Mouse (Mus musculus): ENCODE data around the gene Vax2. TPM values are rescaled to one million over a fixed set of nuclear protein-coding genes. Genes with fewer than 3 reads are reported as not detected.

Gene Vax2
- total RNA-seq, 1 experiment from 2014 or later = not detected

GRCm38 (mm10) chr6:83710361-83711066 lies 550 bp upstream of the Vax2 start:
- no peak for ATAC-seq (replicated peaks; ENCODE audit: low read depth, poor library complexity, severe bottlenecking)

GRCm38 (mm10) chr6:83711725-83712475 lies 836 bp downstream of the Vax2 start:
- ATAC-seq (replicated peaks; ENCODE audit: low read depth, poor library complexity, severe bottlenecking) = no peak

DNA sequence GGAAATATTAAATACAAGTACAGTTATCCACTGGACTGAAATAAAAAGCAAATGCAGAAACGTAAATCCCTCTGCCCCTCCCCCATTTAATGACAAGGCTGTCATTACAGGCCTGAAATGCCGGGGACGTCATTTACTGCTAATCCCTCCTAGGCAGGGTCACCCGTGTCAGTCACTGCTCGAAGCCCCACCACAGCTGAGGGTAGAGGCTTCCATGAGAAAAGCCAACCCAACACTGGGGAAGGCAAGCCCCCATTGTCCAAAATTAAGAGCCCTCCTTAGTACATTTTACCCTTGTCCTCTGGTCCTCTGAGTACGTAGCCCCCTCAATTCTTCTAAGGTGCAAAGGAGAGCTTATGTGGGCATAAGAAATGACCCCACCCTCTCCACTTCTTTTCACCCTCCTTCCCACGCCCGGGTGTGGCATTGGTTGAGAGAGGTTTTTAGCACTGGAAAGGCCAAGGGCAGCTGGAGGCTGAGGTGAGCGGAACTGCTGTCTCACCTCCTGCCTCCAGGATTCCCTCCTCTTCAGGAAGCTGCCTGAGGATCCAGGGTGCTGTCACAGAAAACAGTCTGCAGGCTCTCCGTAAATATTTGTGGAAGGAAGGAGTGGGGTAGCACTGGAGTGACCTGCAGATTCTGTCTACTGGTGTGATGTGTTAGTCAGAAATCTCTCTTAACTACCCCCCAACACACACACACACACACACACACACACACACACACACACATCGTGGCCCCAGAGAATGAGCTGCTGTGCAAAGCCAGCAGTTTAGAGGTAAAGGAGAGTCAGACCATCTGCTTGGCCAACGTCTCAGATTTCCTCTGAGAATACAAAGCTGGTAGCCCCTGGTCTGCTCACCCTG lies 2.4 kb downstream of the Vax2 start:
- no peak for ATAC-seq (replicated peaks; ENCODE audit: low read depth, poor library complexity, severe bottlenecking)

GRCm38 (mm10) chr6:83714221-83715123 lies 3.4 kb downstream of the Vax2 start:
- 0 out of 2 replicates have a peak, but pooled peaks have one; percentile 27 for ATAC-seq (replicated peaks; ENCODE audit: low read depth, poor library complexity, severe bottlenecking)

DNA sequence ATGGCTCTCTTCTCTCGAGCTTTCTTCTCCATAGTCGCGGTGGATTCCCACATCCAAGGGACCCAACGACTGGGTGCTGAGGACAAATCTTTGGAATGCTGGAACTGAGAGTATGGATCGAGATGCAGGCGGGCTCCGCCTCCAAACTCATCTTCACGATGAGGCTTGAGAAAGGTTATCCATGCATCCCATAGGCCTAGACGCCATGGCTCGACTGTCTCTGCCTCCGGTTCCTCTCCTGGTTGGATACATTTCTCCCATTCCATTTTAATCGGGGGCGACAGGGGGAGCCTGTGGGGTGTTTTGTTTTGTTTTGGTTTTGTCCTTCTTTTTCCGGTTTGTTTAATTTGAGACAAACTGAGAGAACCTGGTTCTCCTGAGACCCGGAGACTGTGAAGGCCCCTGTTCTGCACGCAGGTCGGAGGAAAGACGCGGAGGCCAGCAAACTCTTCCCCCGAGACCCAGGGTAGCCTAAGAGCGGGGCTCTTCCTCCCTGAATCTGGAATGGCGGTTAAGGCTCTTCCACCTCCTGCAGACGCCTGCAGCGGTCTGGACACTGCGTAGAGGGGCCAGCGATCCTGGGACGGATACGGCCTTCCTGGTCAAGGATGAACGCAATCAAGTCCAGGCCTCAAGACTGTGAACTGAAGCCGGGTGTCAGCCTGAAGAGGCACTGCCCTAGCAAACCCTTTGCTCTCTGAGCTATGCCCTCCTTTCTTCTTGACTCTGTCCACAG lies 4.6 kb downstream of the Vax2 start:
- ATAC-seq (replicated peaks; ENCODE audit: low read depth, poor library complexity, severe bottlenecking) = no peak

DNA sequence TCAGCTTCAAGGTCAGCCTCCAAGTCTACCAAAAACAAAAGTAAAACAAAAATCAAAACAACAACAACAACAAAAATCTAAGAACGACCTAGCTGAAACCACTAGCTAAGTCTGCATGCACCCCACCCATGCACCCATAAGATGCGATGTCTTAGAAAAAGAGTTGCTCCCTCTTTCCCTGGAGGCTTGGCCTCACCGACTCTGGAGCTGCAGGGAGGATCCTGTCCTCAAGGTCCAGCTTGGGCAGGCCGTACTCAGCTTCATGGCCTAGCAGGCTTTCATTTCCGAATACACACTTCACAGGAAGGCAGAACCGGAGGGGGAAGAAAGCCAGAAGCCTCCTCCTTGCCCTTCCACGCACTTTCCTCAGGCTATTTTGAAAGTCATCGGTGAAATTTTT lies 6.0 kb downstream of the Vax2 start:
- no peak for ATAC-seq (replicated peaks; ENCODE audit: low read depth, poor library complexity, severe bottlenecking)

- no peak for ATAC-seq (replicated peaks; ENCODE audit: low read depth, poor library complexity, severe bottlenecking)
These were observed 11.5 kb downstream of the Vax2 start for GRCm38 (mm10) chr6:83722526-83722925.

DNA sequence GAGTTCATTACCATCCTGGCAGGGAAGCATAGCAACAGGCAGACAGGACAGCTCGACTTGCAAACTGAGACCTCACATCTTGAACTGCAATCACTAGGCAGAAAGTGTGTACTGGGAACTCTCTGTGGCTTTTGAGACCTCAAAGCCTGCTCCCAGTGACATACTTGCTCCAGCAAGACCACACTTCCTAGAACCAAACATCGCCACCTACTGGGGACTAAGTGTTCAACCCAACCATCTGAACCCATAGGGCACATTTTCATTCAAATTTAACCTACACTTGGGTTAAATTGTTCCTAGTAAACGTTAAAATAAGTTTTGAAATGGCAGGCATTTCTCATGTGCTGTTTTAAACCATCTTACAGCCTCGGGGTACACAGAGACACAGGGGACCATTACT lies 16.1 kb downstream of the Vax2 start:
- ATAC-seq (replicated peaks; ENCODE audit: low read depth, poor library complexity, severe bottlenecking) = no peak

DNA sequence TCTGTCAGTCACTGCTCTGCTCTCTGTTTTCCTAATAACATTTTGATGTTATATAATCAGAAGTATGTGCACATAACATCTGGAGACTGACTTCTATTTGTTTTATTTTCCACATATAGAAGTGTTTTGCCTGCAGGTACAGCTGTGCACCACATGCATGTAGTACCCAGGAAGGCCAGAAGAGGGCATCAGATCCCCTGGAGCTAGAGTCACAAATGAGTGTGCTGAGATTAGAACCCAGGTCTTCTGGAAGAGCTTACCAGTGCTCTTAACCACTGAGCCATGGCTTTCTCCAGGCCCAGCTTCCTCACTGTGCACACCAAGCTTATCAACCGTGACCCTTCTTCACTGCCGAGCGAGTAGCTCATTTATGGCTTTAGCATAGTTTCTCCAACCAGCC lies 17.4 kb downstream of the Vax2 start:
- ATAC-seq (replicated peaks; ENCODE audit: low read depth, poor library complexity, severe bottlenecking) = no peak

GRCm38 (mm10) chr6:83729350-83729970 lies 18.4 kb downstream of the Vax2 start:
- peak; percentile 55; the same call in 1 of the 2 replicates for ATAC-seq (replicated peaks; ENCODE audit: low read depth, poor library complexity, severe bottlenecking)

- peak; percentile 85 for ATAC-seq (replicated peaks; ENCODE audit: low read depth, poor library complexity, severe bottlenecking)
These were observed 20.1 kb downstream of the Vax2 start for GRCm38 (mm10) chr6:83731128-83731527.

DNA sequence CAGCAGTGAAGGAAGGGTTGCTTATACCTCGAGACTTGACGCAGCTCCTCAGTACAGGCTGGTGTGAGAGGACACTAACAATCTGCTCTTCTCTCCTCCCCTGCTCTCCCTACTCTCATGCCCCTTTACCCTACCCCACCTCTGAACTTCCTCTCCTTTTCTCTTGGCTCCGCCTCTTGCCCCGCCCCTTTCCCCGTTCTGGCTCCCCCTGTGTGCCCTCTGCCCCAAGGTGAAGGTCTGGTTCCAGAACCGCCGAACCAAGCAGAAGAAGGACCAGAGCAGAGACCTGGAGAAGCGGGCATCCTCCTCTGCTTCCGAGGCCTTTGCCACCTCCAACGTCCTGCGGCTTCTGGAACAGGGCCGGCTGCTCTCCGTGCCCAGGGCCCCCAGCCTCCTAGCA lies 26.2 kb downstream of the Vax2 start:
- 0 out of 2 replicates have a peak, but pooled peaks have one; percentile 5 for ATAC-seq (replicated peaks; ENCODE audit: low read depth, poor library complexity, severe bottlenecking)

DNA sequence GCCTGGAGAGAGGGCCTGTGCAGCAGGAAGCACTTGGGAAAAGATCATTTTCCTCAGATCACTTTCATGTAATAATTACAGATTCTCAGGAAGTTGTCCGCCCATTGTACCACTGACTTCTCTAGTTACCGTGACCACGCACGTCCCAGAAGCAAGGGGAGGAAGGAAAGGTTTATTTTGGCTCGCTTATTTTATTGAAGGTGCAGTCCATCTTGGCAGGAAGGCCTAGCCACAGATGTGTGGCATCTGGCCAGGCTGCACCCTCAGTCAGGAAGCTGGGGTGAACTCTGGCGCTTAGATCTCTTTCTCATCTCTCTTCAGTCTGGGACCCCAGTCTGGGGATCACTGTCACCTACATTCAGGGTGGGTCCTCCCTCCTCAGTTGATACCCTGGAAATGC lies 27.5 kb downstream of the Vax2 start:
- peak; percentile 60 for ATAC-seq (replicated peaks; ENCODE audit: low read depth, poor library complexity, severe bottlenecking)

- ATAC-seq (replicated peaks; ENCODE audit: low read depth, poor library complexity, severe bottlenecking) = no peak
These were observed 31.7 kb downstream of the Vax2 start, which contains the start of gene Atp6v1b1 for GRCm38 (mm10) chr6:83742761-83743160. Atp6v1b1 (plus strand) TSS chr6:83742990.

DNA sequence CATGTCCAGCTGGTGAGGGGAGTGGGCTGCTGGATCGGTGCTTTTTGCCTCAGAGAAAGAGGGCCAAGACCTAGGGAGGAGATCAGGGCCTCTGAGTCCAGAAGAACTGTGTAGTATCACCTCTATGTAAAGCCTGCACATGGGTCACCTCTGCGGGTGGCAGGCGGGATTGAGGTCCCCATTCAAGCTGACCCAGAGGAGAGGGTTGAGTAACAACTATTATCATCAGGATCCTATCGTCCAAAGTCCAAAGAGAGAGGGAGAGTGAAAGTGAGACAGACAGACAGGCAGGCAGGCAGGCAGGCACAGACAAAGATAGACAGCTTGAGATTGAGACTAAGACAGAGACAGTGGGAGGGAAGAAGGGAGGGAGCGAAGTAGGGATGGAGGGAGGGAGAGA lies 32.1 kb downstream of the Vax2 start:
- no peak for ATAC-seq (replicated peaks; ENCODE audit: low read depth, poor library complexity, severe bottlenecking)

GRCm38 (mm10) chr6:83744126-83744525 lies 33.1 kb downstream of the Vax2 start:
- no peak for ATAC-seq (replicated peaks; ENCODE audit: low read depth, poor library complexity, severe bottlenecking)

GRCm38 (mm10) chr6:83744557-83744956 lies 33.5 kb downstream of the Vax2 start:
- ATAC-seq (replicated peaks; ENCODE audit: low read depth, poor library complexity, severe bottlenecking) = no peak

DNA sequence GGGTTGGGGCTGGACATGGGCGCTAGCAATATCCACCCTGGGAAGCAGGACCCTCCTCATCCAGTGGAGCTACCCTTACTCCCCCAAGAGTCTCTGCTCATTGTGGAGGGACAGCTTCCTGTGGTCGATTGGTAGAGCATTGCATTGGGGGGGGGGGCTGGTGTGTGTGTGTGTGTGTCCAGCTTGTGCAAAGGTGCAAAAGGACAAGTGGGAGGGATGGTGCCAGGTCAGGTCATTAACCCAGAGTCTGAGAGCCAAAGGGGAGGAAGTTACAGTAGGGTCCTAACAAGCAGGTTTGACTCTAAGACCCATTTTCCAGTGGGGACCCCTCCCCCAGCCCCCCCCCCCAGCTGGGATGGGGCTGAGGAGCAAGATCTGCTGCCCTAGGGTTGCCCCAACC lies 34.4 kb downstream of the Vax2 start:
- ATAC-seq (replicated peaks; ENCODE audit: low read depth, poor library complexity, severe bottlenecking) = no peak
